Mouse (Mus musculus) cerebellum, adult 8-10 months (tissue): ENCODE measurements around the gene Kif1c.

Experiments
- DNase-seq: peaks from one replicate; pipeline ENCODE4 v3.0.0; 2022

The Kif1c gene

GRCm38 (mm10) chr11:70667271-70668150 is 32.8 kb upstream of the Kif1c start:
- DNase-seq, result no peak

- no peak for DNase-seq
These were observed 32.0 kb upstream of the Kif1c start for GRCm38 (mm10) chr11:70668335-70668770.

- peak; percentile 96 for DNase-seq
These were observed 31.4 kb upstream of the Kif1c start, which contains the start of gene Spag7 for GRCm38 (mm10) chr11:70668771-70669505. Gene Spag7 (minus strand): TSS chr11:70669416.

- DNase-seq, result peak; percentile 79
These were observed 30.6 kb upstream of the Kif1c start for GRCm38 (mm10) chr11:70669582-70670345.

- DNase-seq, result no peak
These were observed 29.9 kb upstream of the Kif1c start for GRCm38 (mm10) chr11:70670483-70670882.

- DNase-seq, result no peak
These were observed 28.9 kb upstream of the Kif1c start for GRCm38 (mm10) chr11:70671333-70672047.

GRCm38 (mm10) chr11:70674014-70674413 is 26.3 kb upstream of the Kif1c start:
- DNase-seq, result no peak

- no peak for DNase-seq
These were observed 25.8 kb upstream of the Kif1c start for GRCm38 (mm10) chr11:70674501-70674900.

- no peak for DNase-seq
These were observed 22.3 kb upstream of the Kif1c start for GRCm38 (mm10) chr11:70678092-70678491.

GRCm38 (mm10) chr11:70678576-70678975 is 21.8 kb upstream of the Kif1c start:
- DNase-seq, result no peak

- no peak for DNase-seq
These were observed 21.0 kb upstream of the Kif1c start for GRCm38 (mm10) chr11:70679361-70679760.

GRCm38 (mm10) chr11:70679894-70680293 is 20.5 kb upstream of the Kif1c start:
- DNase-seq, result no peak

- DNase-seq, result no peak
These were observed 19.2 kb upstream of the Kif1c start for GRCm38 (mm10) chr11:70681170-70681569.

GRCm38 (mm10) chr11:70681897-70682581 is 18.3 kb upstream of the Kif1c start:
- DNase-seq, result no peak

- no peak for DNase-seq
These were observed 16.7 kb upstream of the Kif1c start for GRCm38 (mm10) chr11:70683640-70684039.

GRCm38 (mm10) chr11:70686901-70687566 is 13.3 kb upstream of the Kif1c start:
- DNase-seq, result peak; percentile 66

GRCm38 (mm10) chr11:70687601-70688199 is 12.6 kb upstream of the Kif1c start, which contains the start of gene Camta2:
Gene Camta2 (minus strand): TSS chr11:70688105.
- peak; percentile 90 for DNase-seq

GRCm38 (mm10) chr11:70688372-70688771 is 12.0 kb upstream of the Kif1c start:
- no peak for DNase-seq

GRCm38 (mm10) chr11:70689578-70689977 is 10.8 kb upstream of the Kif1c start:
- no peak for DNase-seq

GRCm38 (mm10) chr11:70693504-70693903 is 6.8 kb upstream of the Kif1c start:
- no peak for DNase-seq

- DNase-seq, result no peak
These were observed 3.0 kb upstream of the Kif1c start for GRCm38 (mm10) chr11:70697376-70697775.
